Mouse (Mus musculus) E14TG2a.4 (cell line): ENCODE measurements around the gene Zfr.

Source experiments
- CTCF ChIP-seq: conservative IDR thresholded peaks from 2 replicates; pipeline ENCODE4 v1.5.1; 2014; ENCODE audit warnings: low read length
- NANOG ChIP-seq: IDR thresholded peaks from 2 replicates; pipeline ENCODE4 v1.6.1; 2014; ENCODE audit warnings: borderline replicate concordance, low read length, mixed read lengths
- POU5F1 ChIP-seq: IDR thresholded peaks from 2 replicates; pipeline ENCODE4 v1.6.1; 2014; ENCODE audit warnings: low read length, borderline replicate concordance

- no peak for TF ChIP-seq CTCF
- no peak for TF ChIP-seq NANOG
- TF ChIP-seq POU5F1 = no peak
Observed at GRCm38 (mm10) chr15:12117242-12118092, at the start of gene Zfr.
